Mouse (Mus musculus) megakaryocyte, embryonic 14.5 days (primary cell): Measurements from ENCODE around the gene Cmklr1.

Experiments used
- FLI1 ChIP-seq: IDR thresholded peaks from 2 replicates; pipeline ENCODE4 v1.6.1; 2012; ENCODE audit warnings: low read length, inconsistent platforms, mixed read lengths
- GATA1 ChIP-seq: IDR thresholded peaks from 3 replicates; pipeline ENCODE4 v1.6.1; 2012; ENCODE audit warnings: mixed read lengths, low read length, inconsistent platforms, borderline replicate concordance

DNA sequence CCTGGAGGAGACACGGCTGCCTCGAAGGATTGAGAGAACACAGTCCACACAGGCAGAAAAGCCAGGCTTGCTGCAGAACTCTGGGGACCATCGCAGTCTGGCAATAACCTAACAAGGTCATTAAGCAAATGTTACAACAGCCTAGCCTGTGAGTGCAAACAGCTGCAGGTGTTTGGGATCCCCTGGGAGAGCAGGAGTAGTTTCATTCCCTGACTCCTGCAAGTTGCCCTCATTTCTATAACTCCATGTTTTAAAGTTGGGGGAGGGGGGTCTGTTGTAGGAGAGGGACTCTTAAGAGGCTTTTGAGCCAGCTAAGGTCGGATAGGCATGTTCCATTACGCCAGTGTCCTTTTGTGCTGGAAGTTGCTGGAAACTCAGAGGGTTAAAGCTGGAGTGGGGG, 44.2 kb upstream of the Cmklr1 start:
- no peak for TF ChIP-seq GATA1
- no peak for TF ChIP-seq FLI1
